11 mouse cellular contexts compared by ENCODE assay signal in the genomic region with DNA sequence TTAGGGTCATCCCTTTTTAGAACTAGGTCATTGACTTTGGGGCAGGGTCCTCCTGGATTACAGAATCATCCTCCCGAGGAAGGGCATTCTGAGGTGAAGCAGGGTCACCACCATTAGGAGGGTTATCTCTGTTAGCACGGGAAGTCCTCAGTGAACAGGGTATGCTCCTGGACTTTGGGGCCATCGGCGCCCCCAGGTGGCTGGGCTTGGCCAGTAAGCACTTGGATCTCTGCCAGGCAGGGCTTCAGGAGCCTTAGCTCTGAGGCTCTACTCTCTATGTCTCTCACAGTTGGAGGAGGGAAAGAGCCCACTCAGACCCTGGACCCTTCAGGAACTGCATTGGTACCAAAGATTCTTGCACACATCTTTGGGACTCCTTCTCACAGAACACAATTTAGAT. TPM values are rescaled to one million over a fixed set of nuclear protein-coding genes. Genes with fewer than 3 reads are reported as not detected.
DNase-seq lines count a peak whose midpoint lies in the region; ATAC-seq and TF ChIP-seq lines count a peak whose summit lies in the region.
"Had no signal": no experiment of that assay in that cellular context is flagged by ENCODE, and none has a peak within 500 bp of the region (broad histone marks: within the 10 kb centered on the region; RNA-seq: fewer than 3 reads in every experiment).

No protein-coding gene starts in this region.

- no peaks in the 10 kb centered on the region for H3K9me3 ChIP-seq in lung, embryonic 14.5 days (ENCODE audit: low read depth, low read length)
- no peaks in the 10 kb centered on the region for H3K9me3 ChIP-seq in forebrain, embryonic 11.5 days (ENCODE audit: control insufficient read depth, low read length)
- H3K9me3 ChIP-seq: heart, embryonic 15.5 days; megakaryocyte, embryonic 14.5 days; stomach, embryonic 15.5 days had no signal

- H3K27me3 ChIP-seq in lung, embryonic 14.5 days (ENCODE audit: insufficient read depth, low read length) = peaks cover 50% of the 10 kb centered on the region
- peaks cover 59% of the 10 kb centered on the region for H3K27me3 ChIP-seq in forebrain, embryonic 11.5 days (ENCODE audit: control insufficient read depth, insufficient read depth, low read length)

- 14% methylated on average over 4 of the region's 4 CpGs for WGBS in lung, embryonic 14.5 days
- whole genome bisulfite sequencing in forebrain, embryonic 11.5 days = 17% methylated on average over 4 of the region's 4 CpGs

- H3K4me1 ChIP-seq in lung, embryonic 14.5 days (ENCODE audit: insufficient read depth) = 0 out of 2 replicates have a peak, but pooled peaks cover 3% of the 10 kb centered on the region
- peaks cover 10% of the 10 kb centered on the region; the same call in 1 of the 2 replicates for H3K4me1 ChIP-seq in forebrain, embryonic 11.5 days (replicated peaks; ENCODE audit: control insufficient read depth, insufficient read depth, low read length)
- H3K4me1 ChIP-seq: stomach, embryonic 15.5 days had no signal

- H3K27ac ChIP-seq in layer of hippocampus, adult 2 months = no peak overlapping the region
- H3K27ac ChIP-seq in lung, embryonic 14.5 days (ENCODE audit: low read depth) = no peak overlapping the region
- H3K27ac ChIP-seq in forebrain, embryonic 11.5 days (ENCODE audit: low read depth, low read length) = no peak overlapping the region
- H3K27ac ChIP-seq: heart, embryonic 15.5 days; stomach, embryonic 15.5 days had no signal

- peak; percentile 57 for TF ChIP-seq CTCF in layer of hippocampus, adult 2 months (conservative IDR thresholded peaks at IDR 0.05)
- peak; percentile 49 for TF ChIP-seq CTCF in lung, embryonic 14.5 days (IDR thresholded peaks at IDR 0.05; ENCODE audit: low read depth)

- ATAC-seq in CD4-positive, CD25-positive, alpha-beta regulatory T cell, adult 4 months = peak; percentile 34
- peak; percentile 36; the same call in 1 of the 2 replicates for ATAC-seq in lung, embryonic 14.5 days (ENCODE audit: insufficient read depth)
- ATAC-seq in forebrain, embryonic 11.5 days (replicated peaks; ENCODE audit: low FRiP score) = no peak

- no peak overlapping the region for H3K4me3 ChIP-seq in layer of hippocampus, adult 2 months
- H3K4me3 ChIP-seq in lung, embryonic 14.5 days (ENCODE audit: low read depth, low read length) = no peak overlapping the region
- H3K4me3 ChIP-seq in forebrain, embryonic 11.5 days (ENCODE audit: low read depth, low read length) = no peak overlapping the region
- H3K4me3 ChIP-seq: heart, embryonic 15.5 days; megakaryocyte, embryonic 14.5 days; stomach, embryonic 15.5 days had no signal

- no peak overlapping the region for H3K4me2 ChIP-seq in lung, embryonic 14.5 days
- H3K4me2 ChIP-seq in forebrain, embryonic 11.5 days (ENCODE audit: low read depth, low read length, severe bottlenecking) = no peak overlapping the region
- H3K4me2 ChIP-seq: heart, embryonic 15.5 days; stomach, embryonic 15.5 days had no signal

- DNase-seq in layer of hippocampus, adult 2 months (ENCODE audit: low spot score in 2 of 2) = no peak
- DNase-seq in layer of hippocampus, postnatal 14 days (ENCODE audit: low spot score in 2 of 2) = no peak
- DNase-seq in adrenal gland, postnatal 14 days = peak; percentile 69
- DNase-seq in lung, embryonic 14.5 days = peak; percentile 55
- no peak for DNase-seq in forebrain, embryonic 11.5 days (ENCODE audit: low spot score)
- no peak for DNase-seq in frontal cortex, postnatal 36 days (ENCODE audit: low spot score in 2 of 2)
- DNase-seq in yolk sac, embryonic 10.5 days (ENCODE audit: low spot score) = no peak

- no peak overlapping the region for H3K9ac ChIP-seq in lung, embryonic 14.5 days
- H3K9ac ChIP-seq in forebrain, embryonic 11.5 days (ENCODE audit: low read length) = no peak overlapping the region
- H3K9ac ChIP-seq: heart, embryonic 15.5 days; stomach, embryonic 15.5 days had no signal

- H3K36me3 ChIP-seq in lung, embryonic 14.5 days (ENCODE audit: insufficient read depth) = no peaks in the 10 kb centered on the region
- no peaks in the 10 kb centered on the region for H3K36me3 ChIP-seq in forebrain, embryonic 11.5 days (ENCODE audit: control insufficient read depth, insufficient read depth, low read length)
- H3K36me3 ChIP-seq: heart, embryonic 15.5 days; stomach, embryonic 15.5 days had no signal

RNA-seq across cellular contexts. Expression of gene Foxd2, which starts 10.8 kb away (rescaled TPM):
- total RNA-seq in layer of hippocampus, adult 2 months (2021) = under 1 TPM in 1 of 2 experiments, not detected in 1; 0.18 TPM
- total RNA-seq in layer of hippocampus, postnatal 14 days (2021) = under 1 TPM in 1 of 2 experiments, not detected in 1; 0.12 TPM
- under 1 TPM in 1 of 2 experiments, not detected in 1; 0.16 TPM for polyA plus RNA-seq in CD4-positive, CD25-positive, alpha-beta regulatory T cell, adult 4 months (2017; shearing (Covaris generic))
- total RNA-seq in adrenal gland, postnatal 14 days (2021) = 1.6 and 1.9 TPM in 2 replicates
- 0.16 and 0.32 TPM in 2 replicates for polyA plus RNA-seq in lung, embryonic 14.5 days (2014; fragmentation: Nextera tagmentation; extraction: Ambion mirVana)
- polyA plus RNA-seq in forebrain, embryonic 11.5 days (2014; fragmentation: Nextera tagmentation; extraction: Ambion mirVana) = 1.1 and 1.6 TPM in 2 replicates
- polyA plus RNA-seq: heart, embryonic 15.5 days had no signal

RNA-seq across cellular contexts. Expression of gene Foxe3, which starts 28.0 kb away (rescaled TPM):
- not detected for total RNA-seq in layer of hippocampus, adult 2 months (2021)
- not detected for total RNA-seq in layer of hippocampus, postnatal 14 days (2021)
- not detected for polyA plus RNA-seq in CD4-positive, CD25-positive, alpha-beta regulatory T cell, adult 4 months (2017; shearing (Covaris generic))
- total RNA-seq in adrenal gland, postnatal 14 days (2021) = not detected in 2 replicates
- polyA plus RNA-seq in lung, embryonic 14.5 days (2014; fragmentation: Nextera tagmentation; extraction: Ambion mirVana) = not detected in 2 replicates
- polyA plus RNA-seq in forebrain, embryonic 11.5 days (2014; fragmentation: Nextera tagmentation; extraction: Ambion mirVana) = 0.29 and 0.32 TPM in 2 replicates
- polyA plus RNA-seq: heart, embryonic 15.5 days; stomach, embryonic 15.5 days had no signal

Comparison
In these comparisons a context has a peak if more than half of its experiments do, and no peak if none do; other contexts are left out.
1. DNase-seq: peak in adrenal gland, postnatal 14 days (single experiment) and lung, embryonic 14.5 days (single experiment); none in layer of hippocampus, adult 2 months (0 of 2), layer of hippocampus, postnatal 14 days (0 of 2), forebrain, embryonic 11.5 days (single experiment), frontal cortex, postnatal 36 days (0 of 2) and yolk sac, embryonic 10.5 days (single experiment).